Mouse (Mus musculus): ENCODE measurements around the gene Aebp2. TPM values are rescaled to one million over a fixed set of nuclear protein-coding genes. Genes with fewer than 3 reads are reported as not detected.
"Not testable (repeated sequence)": the region's sequence is repeated elsewhere in the genome, so short reads cannot be mapped to it uniquely, and the experiment has no call there.

Aebp2 gene
- polyA plus RNA-seq, 1 experiment from 2014 or later, result 27.1 TPM

GRCm38 (mm10) chr6:140661777-140662176 is 39.3 kb downstream of the Aebp2 start:
- no peak overlapping the region for H3K4me2 ChIP-seq (replicated peaks)
- H3K9me3 ChIP-seq, result no peaks in the 10 kb centered on the region
- H3K4me1 ChIP-seq, result peaks cover 4% of the 10 kb centered on the region; the same call in 1 of the 2 replicates
- no peak overlapping the region for H3K9ac ChIP-seq (replicated peaks)
- H3K27me3 ChIP-seq, result no peaks in the 10 kb centered on the region
- 81% methylated on average over 7 of the region's 7 CpGs for WGBS
- no peak overlapping the region for H3K4me3 ChIP-seq
- no peak overlapping the region for H3K27ac ChIP-seq (replicated peaks)
- H3K36me3 ChIP-seq, result no peaks in the 10 kb centered on the region
- ATAC-seq (ENCODE audit: low FRiP score, low read depth), result peak; percentile 11; the same call in 1 of the 2 replicates

GRCm38 (mm10) chr6:140662290-140662689 is 39.8 kb downstream of the Aebp2 start:
- Histone ChIP-seq H3K27ac (replicated peaks) (no peak overlapping the region), H3K4me1 (peaks cover 4% of the 10 kb centered on the region; the same call in 1 of the 2 replicates), H3K4me2 (replicated peaks) (no peak overlapping the region), H3K36me3 (no peaks in the 10 kb centered on the region), H3K9me3 (no peaks in the 10 kb centered on the region), H3K4me3 (no peak overlapping the region), H3K27me3 (no peaks in the 10 kb centered on the region), H3K9ac (replicated peaks) (no peak overlapping the region)
- 81% methylated on average over 6 of the region's 6 CpGs for WGBS
- no peak for ATAC-seq (ENCODE audit: low FRiP score, low read depth)

GRCm38 (mm10) chr6:140662697-140663096 is 40.2 kb downstream of the Aebp2 start:
- H3K27ac ChIP-seq (replicated peaks); H3K4me2 ChIP-seq (replicated peaks); ATAC-seq (ENCODE audit: low FRiP score, low read depth); H3K36me3 ChIP-seq; H3K9ac ChIP-seq (replicated peaks); H3K4me1 ChIP-seq; H3K4me3 ChIP-seq; H3K9me3 ChIP-seq; H3K27me3 ChIP-seq: not testable (repeated sequence)
- WGBS, result 59% methylated on average over 3 of the region's 3 CpGs

GRCm38 (mm10) chr6:140664611-140665010 is 42.1 kb downstream of the Aebp2 start:
- H3K27me3 ChIP-seq, result no peaks in the 10 kb centered on the region
- WGBS, result 83% methylated on average over 5 of the region's 5 CpGs
- no peaks in the 10 kb centered on the region for H3K36me3 ChIP-seq
- peaks cover 4% of the 10 kb centered on the region; the same call in 1 of the 2 replicates for H3K4me1 ChIP-seq
- no peak overlapping the region for H3K9ac ChIP-seq (replicated peaks)
- no peak overlapping the region for H3K27ac ChIP-seq (replicated peaks)
- ATAC-seq (ENCODE audit: low FRiP score, low read depth), result no peak
- no peak overlapping the region for H3K4me3 ChIP-seq
- no peaks in the 10 kb centered on the region for H3K9me3 ChIP-seq
- H3K4me2 ChIP-seq (replicated peaks), result no peak overlapping the region

GRCm38 (mm10) chr6:140666486-140667240 is 44.2 kb downstream of the Aebp2 start:
- ATAC-seq (ENCODE audit: low FRiP score, low read depth), result 0 out of 2 replicates have a peak, but pooled peaks have one; percentile 23
- peaks cover 4% of the 10 kb centered on the region; the same call in 1 of the 2 replicates for H3K4me1 ChIP-seq

DNA sequence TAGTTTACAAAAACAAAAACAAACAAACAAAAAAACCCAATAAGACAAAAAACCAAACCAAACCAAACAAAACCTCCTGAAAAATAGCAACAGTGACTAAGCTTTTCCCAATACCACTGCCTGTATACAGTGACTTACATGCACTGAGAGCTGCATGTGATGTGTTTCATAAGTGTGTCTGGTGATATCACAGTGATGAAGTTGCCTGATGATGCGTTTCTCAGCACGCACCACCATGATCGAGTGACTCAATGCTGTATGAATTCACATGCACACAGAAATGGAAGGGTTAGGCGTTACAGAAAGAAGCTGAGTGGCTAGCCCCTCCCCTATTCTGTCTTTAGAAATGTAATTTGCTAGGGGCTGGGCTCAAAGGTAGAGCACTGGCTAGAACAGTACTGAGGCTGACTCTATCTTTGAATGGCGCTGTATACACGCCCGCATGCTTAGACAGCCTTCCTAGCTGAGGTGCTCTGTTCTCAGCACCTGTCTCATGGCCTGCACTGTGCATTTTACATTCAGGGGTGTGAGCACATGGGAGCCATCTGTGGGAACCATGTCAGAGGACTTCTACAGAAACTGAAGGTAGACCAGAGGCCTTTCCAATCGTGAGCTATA is 44.9 kb downstream of the Aebp2 start:
- WGBS, result 89% methylated on average over 8 of the region's 8 CpGs
- Histone ChIP-seq H3K27me3 (no peaks in the 10 kb centered on the region), H3K9ac (replicated peaks) (no peak overlapping the region), H3K4me3 (no peak overlapping the region), H3K27ac (replicated peaks) (no peak overlapping the region), H3K4me2 (replicated peaks) (no peak overlapping the region), H3K4me1 (peaks cover 4% of the 10 kb centered on the region; the same call in 1 of the 2 replicates), H3K36me3 (no peaks in the 10 kb centered on the region), H3K9me3 (no peaks in the 10 kb centered on the region)
- peak; percentile 57 for ATAC-seq (ENCODE audit: low FRiP score, low read depth)

More at GRCm38 (mm10) chr6:140666486-140667240, 44.2 kb downstream of the Aebp2 start:
- no peak overlapping the region for H3K4me2 ChIP-seq (replicated peaks)
- no peaks in the 10 kb centered on the region for H3K27me3 ChIP-seq
- no peaks in the 10 kb centered on the region for H3K9me3 ChIP-seq
- no peak overlapping the region for H3K9ac ChIP-seq (replicated peaks)
- WGBS, result 70% methylated on average over 18 of the region's 18 CpGs
- no peak overlapping the region for H3K27ac ChIP-seq (replicated peaks)
- H3K36me3 ChIP-seq, result no peaks in the 10 kb centered on the region
- no peak overlapping the region for H3K4me3 ChIP-seq

DNA sequence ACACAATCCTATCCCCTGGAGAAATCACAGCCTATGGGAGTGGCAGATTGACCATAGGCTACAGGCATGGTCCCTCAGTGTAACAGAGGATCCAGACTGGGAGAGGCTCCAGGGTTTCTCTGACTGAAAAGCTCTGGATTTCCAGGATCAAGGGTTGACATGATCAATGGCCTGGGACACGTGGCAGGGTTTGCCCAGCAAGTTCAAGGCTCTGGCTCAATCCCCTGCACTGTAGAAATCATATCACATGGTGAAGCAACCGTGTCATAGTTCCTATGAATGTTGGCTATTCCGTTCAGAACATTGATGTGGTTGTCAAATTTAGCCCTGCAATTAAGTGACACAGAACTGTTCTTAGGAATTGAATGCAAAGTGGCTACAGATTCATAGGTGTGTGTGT is 52.0 kb downstream of the Aebp2 start:
- H3K9me3 ChIP-seq, result no peaks in the 10 kb centered on the region
- H3K4me2 ChIP-seq (replicated peaks), result no peak overlapping the region
- H3K27ac ChIP-seq (replicated peaks), result no peak overlapping the region
- no peak overlapping the region for H3K9ac ChIP-seq (replicated peaks)
- no peaks in the 10 kb centered on the region for H3K36me3 ChIP-seq
- WGBS, result 72% methylated on average over 3 of the region's 3 CpGs
- no peak overlapping the region for H3K4me3 ChIP-seq
- peaks cover 1% of the 10 kb centered on the region for H3K27me3 ChIP-seq
- H3K4me1 ChIP-seq, result peaks cover 22% of the 10 kb centered on the region
- ATAC-seq (ENCODE audit: low FRiP score, low read depth), result no peak

DNA sequence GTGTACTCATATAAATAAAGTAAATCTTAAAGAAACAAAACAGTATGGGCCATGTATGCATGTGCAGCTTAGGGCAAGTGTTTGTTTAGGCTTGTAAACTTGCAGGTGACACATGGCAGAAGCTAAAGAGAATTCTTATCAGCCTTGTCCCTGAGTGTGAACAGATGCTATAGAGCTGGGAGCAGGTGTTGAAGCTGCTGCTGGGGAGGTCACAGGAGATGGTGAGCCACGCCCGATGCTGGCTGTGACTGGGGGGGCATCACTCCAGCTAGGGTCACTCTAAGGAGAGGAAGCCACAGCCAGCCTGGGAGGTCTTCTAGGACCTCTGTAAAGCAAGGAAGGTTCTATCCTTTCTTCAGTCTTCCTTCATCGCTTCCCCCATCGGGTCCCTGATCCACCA is 53.6 kb downstream of the Aebp2 start:
- ATAC-seq (ENCODE audit: low FRiP score, low read depth), result no peak
- peaks cover 22% of the 10 kb centered on the region for H3K4me1 ChIP-seq
- WGBS, result 97% methylated on average over 4 of the region's 4 CpGs
- peaks cover 10% of the 10 kb centered on the region for H3K27me3 ChIP-seq
- H3K36me3 ChIP-seq, result no peaks in the 10 kb centered on the region
- no peak overlapping the region for H3K4me2 ChIP-seq (replicated peaks)
- no peak overlapping the region for H3K9ac ChIP-seq (replicated peaks)
- H3K27ac ChIP-seq (replicated peaks), result no peak overlapping the region
- H3K9me3 ChIP-seq, result no peaks in the 10 kb centered on the region
- no peak overlapping the region for H3K4me3 ChIP-seq

DNA sequence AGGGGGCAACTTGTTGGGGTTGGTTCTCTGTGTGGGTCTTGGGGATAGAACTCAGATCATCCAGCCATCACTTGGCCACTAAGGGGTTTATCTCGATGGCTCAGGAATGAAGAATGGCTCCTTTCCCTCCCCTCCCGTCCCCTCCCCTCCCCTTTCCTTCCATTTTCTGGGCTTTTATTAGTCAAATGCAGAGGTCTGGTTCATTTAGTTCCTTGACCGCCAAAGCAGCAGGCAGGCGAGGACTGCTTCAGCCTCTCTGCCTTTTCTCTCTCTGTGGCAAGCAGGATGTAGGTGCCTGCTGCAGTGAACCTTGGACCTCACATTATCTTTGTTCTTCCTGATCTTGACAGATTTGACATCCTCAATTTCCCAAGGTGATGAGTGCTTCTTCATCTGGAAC is 54.6 kb downstream of the Aebp2 start:
- 9% methylated on average over 4 of the region's 4 CpGs for WGBS
- H3K9me3 ChIP-seq, result no peaks in the 10 kb centered on the region

DNA sequence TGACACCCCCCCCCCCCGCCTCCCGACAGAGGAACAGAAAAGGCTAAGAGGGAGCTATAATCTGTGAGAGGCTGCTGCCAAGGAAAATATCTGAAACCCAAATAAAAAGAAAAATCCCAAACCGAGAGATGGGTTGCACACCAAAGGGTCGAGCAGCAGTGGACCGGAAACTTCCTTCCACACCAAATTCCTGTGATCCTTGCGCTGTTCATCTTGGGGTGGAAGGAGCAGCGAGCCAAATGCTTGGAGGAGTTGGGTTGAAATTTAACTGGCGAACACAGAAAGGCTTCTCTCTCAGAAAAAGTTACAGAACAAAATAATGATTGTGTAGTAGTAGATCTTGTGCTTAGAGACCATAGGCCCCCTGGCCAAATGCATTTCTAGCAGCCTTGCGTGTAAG is 55.5 kb downstream of the Aebp2 start:
- no peak overlapping the region for H3K9ac ChIP-seq (replicated peaks)
- WGBS, result 67% methylated on average over 9 of the region's 9 CpGs

More for the DNA sequence above, 54.6 kb downstream of the Aebp2 start:
- Histone ChIP-seq H3K4me1 (peaks cover 22% of the 10 kb centered on the region), H3K36me3 (no peaks in the 10 kb centered on the region), H3K4me2 (replicated peaks) (no peak overlapping the region), H3K27me3 (peaks cover 10% of the 10 kb centered on the region), H3K9ac (replicated peaks) (no peak overlapping the region), H3K27ac (replicated peaks) (no peak overlapping the region), H3K4me3 (no peak overlapping the region)
- ATAC-seq (ENCODE audit: low FRiP score, low read depth), result no peak

DNA sequence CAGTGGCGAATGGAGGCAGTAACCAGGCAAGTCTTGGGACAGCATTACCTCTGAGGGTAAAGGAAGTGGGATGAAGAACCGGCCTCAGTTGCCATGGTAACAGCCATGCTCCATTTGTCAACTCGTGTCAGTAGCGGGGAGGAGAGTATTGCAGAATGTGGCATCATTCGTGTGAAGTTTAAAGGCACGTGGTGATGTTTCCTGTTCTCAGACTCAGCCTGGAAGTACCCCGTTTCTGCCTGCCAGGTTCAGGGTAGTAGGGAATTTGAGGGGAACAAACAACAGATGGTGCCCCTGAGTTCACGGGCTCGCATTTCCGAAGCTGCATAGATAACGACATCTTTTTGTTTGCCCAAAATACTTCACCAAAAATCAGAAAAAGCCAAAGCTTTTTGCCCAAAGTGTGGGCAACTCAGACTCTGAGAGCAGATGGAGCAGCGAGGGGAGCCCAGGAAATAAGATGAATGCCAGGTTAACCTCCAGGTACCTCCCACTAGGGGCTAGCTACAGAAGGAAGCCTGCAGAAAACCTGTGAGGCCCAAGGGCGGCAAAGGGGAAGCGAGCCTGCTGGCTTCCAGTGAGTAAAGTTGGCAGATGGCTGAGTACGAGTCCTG is 56.3 kb downstream of the Aebp2 start:
- Histone ChIP-seq H3K27me3 (peaks cover 10% of the 10 kb centered on the region), H3K4me2 (replicated peaks) (peak overlapping the region; percentile 27), H3K36me3 (no peaks in the 10 kb centered on the region), H3K4me3 (no peak overlapping the region), H3K4me1 (peaks cover 26% of the 10 kb centered on the region), H3K27ac (replicated peaks) (no peak overlapping the region), H3K9me3 (no peaks in the 10 kb centered on the region), H3K9ac (replicated peaks) (no peak overlapping the region; the same call in 1 of the 2 replicates)
- peak; percentile 78 for ATAC-seq (ENCODE audit: low FRiP score, low read depth)
- whole genome bisulfite sequencing, result 22% methylated on average over 15 of the region's 15 CpGs

More for the DNA sequence above, 55.5 kb downstream of the Aebp2 start:
- Histone ChIP-seq H3K4me3 (no peak overlapping the region), H3K4me2 (replicated peaks) (no peak overlapping the region), H3K4me1 (peaks cover 24% of the 10 kb centered on the region), H3K27ac (replicated peaks) (no peak overlapping the region), H3K9me3 (no peaks in the 10 kb centered on the region), H3K36me3 (no peaks in the 10 kb centered on the region), H3K27me3 (peaks cover 10% of the 10 kb centered on the region)
- ATAC-seq (ENCODE audit: low FRiP score, low read depth), result no peak

- H3K9ac ChIP-seq (replicated peaks), result no peak overlapping the region
- 52% methylated on average over 7 of the region's 7 CpGs for WGBS
- H3K36me3 ChIP-seq, result no peaks in the 10 kb centered on the region
- H3K4me1 ChIP-seq, result peaks cover 26% of the 10 kb centered on the region
- peaks cover 10% of the 10 kb centered on the region for H3K27me3 ChIP-seq
- no peak for ATAC-seq (ENCODE audit: low FRiP score, low read depth)
- H3K27ac ChIP-seq (replicated peaks), result no peak overlapping the region
- no peaks in the 10 kb centered on the region for H3K9me3 ChIP-seq
- H3K4me2 ChIP-seq (replicated peaks), result no peak overlapping the region
- no peak overlapping the region for H3K4me3 ChIP-seq
Measured at GRCm38 (mm10) chr6:140680713-140681112, 58.2 kb downstream of the Aebp2 start.

Measured in midbrain, embryonic 12.5 days (tissue).